Mouse (Mus musculus) liver, adult 2 months (tissue): Measurements from ENCODE around the gene Olfr97. TPM values are rescaled to one million over a fixed set of nuclear protein-coding genes. Genes with fewer than 3 reads are reported as not detected.
A peak's percentile ranks its signal among the peaks of the same experiment; 100 is the strongest.

ENCODE experiments used
- DNase-seq: peaks from one replicate; pipeline ENCODE4 v3.0.0-alpha.2; 2011; ENCODE audit warnings: low read depth, low spot score; ENCODE audit errors: extremely low read depth
- H3K27ac ChIP-seq: fragments of 200-500 bp; replicated peaks from 2 replicates; pipeline ENCODE4 v1.5.1; 2012; ENCODE audit warnings: low read depth, mild to moderate bottlenecking, control low read depth, inconsistent platforms, low read length; ENCODE audit not compliant: insufficient read depth
- H3K27me3 ChIP-seq: fragments of 200-500 bp; 2 replicates; pipeline ENCODE4 v1.6.1; 2012; ENCODE audit warnings: mild to moderate bottlenecking, moderate library complexity, low read length, inconsistent platforms; ENCODE audit not compliant: control insufficient read depth, insufficient read depth
- H3K36me3 ChIP-seq: fragments of 200-500 bp; 2 replicates; pipeline ENCODE4 v1.6.1; 2012; ENCODE audit warnings: low read length, inconsistent platforms; ENCODE audit not compliant: control insufficient read depth, insufficient read depth
- H3K4me1 ChIP-seq: fragments of 200-500 bp; 2 replicates; pipeline ENCODE4 v1.6.1; 2011; ENCODE audit warnings: low read length; ENCODE audit not compliant: control insufficient read depth, insufficient read depth
- H3K4me3 ChIP-seq: fragments of 200-500 bp; 2 replicates; pipeline ENCODE4 v1.5.1; 2011; ENCODE audit warnings: low read depth, mild to moderate bottlenecking, control low read depth, low read length, moderate library complexity; ENCODE audit not compliant: insufficient read depth
- H3K79me2 ChIP-seq: fragments of 200-500 bp; 2 replicates; pipeline ENCODE4 v1.6.1; 2012; ENCODE audit warnings: inconsistent platforms, mild to moderate bottlenecking, low read length, moderate library complexity; ENCODE audit not compliant: control insufficient read depth, insufficient read depth
- H3K9ac ChIP-seq: fragments of 200-500 bp; 2 replicates; pipeline ENCODE4 v1.6.1; 2012; ENCODE audit warnings: low read depth, mild to moderate bottlenecking, control low read depth, inconsistent platforms, low read length
- CTCF ChIP-seq: fragments of 200-500 bp; IDR thresholded peaks from 2 replicates; pipeline ENCODE4 v1.5.1; 2011; ENCODE audit warnings: low read depth, low read length, control low read depth
- POLR2A ChIP-seq: fragments of 200-500 bp; IDR thresholded peaks from 2 replicates; pipeline ENCODE4 v1.6.1; 2011; ENCODE audit warnings: low read length, control low read depth; ENCODE audit not compliant: insufficient read depth; ENCODE audit errors: extremely low read depth
- WGBS: fragments of 180-500 bp; shearing (Covaris S2); methylation state at CpG from one replicate; pipeline ENCODE4 v1.1.7; 2018; 5-methylcytosine and 5-hydroxymethylcytosine counted together
- polyA plus RNA-seq: library from polyadenylated mRNA; depleted of rRNA; stranded (reverse); fragments of >200 nt; gene quantifications from 2 replicates; pipeline ENCODE4 v1.2.3, GENCODE M21; 2012; rRNA removed
- total RNA-seq: library from RNA; depleted of rRNA; stranded (reverse); fragments of >200 nt; gene quantifications from 2 replicates; pipeline ENCODE4 v1.2.3, GENCODE M21; 2014; rRNA removed

Gene Olfr97
- total and polyA plus RNA-seq, 2 experiments = not detected

GRCm38 (mm10) chr17:37193032-37193431, 44.1 kb downstream of the Olfr97 start:
- no peak overlapping the region for H3K4me3 ChIP-seq
- no peak for TF ChIP-seq CTCF
- no peak for TF ChIP-seq POLR2A
- H3K4me1 ChIP-seq = peaks cover 9% of the 10 kb centered on the region; the same call in 1 of the 2 replicates
- H3K27me3 ChIP-seq = peaks cover 10% of the 10 kb centered on the region
- no peaks in the 10 kb centered on the region for H3K36me3 ChIP-seq
- no peak overlapping the region for H3K27ac ChIP-seq
- no peaks in the 10 kb centered on the region for H3K79me2 ChIP-seq
- no peak overlapping the region for H3K9ac ChIP-seq
- no peak for DNase-seq

- Histone ChIP-seq H3K79me2 (no peaks in the 10 kb centered on the region), H3K36me3 (no peaks in the 10 kb centered on the region), H3K4me1 (peaks cover 9% of the 10 kb centered on the region; the same call in 1 of the 2 replicates), H3K27me3 (no peaks in the 10 kb centered on the region), H3K4me3 (no peak overlapping the region), H3K27ac (no peak overlapping the region), H3K9ac (no peak overlapping the region)
- DNase-seq = peak; percentile 47
- TF ChIP-seq CTCF = no peak
- TF ChIP-seq POLR2A = no peak
- WGBS = 49% methylated on average over 2 of the region's 2 CpGs
These were observed 46.4 kb downstream of the Olfr97 start for GRCm38 (mm10) chr17:37190711-37191110.

GRCm38 (mm10) chr17:37185474-37185873, 51.7 kb downstream of the Olfr97 start:
- WGBS = 35% methylated on average over 6 of the region's 6 CpGs
- Histone ChIP-seq H3K27me3 (no peaks in the 10 kb centered on the region), H3K4me1 (no peaks in the 10 kb centered on the region), H3K4me3 (no peak overlapping the region), H3K79me2 (no peaks in the 10 kb centered on the region), H3K36me3 (no peaks in the 10 kb centered on the region), H3K9ac (no peak overlapping the region), H3K27ac (no peak overlapping the region)
- TF ChIP-seq POLR2A (no peak), CTCF (no peak)
- no peak for DNase-seq

Other genes starting within 250 kb of the Olfr97 start
- not detected in 2 replicates for gene H2-M5, start 247.8 kb downstream of the Olfr97 start, total RNA-seq
- gene H2-M5, start 247.8 kb downstream of the Olfr97 start, polyA plus RNA-seq = not detected in 2 replicates
- gene Zfp57, start 236.2 kb downstream of the Olfr97 start, total RNA-seq = 0.65 and 1.0 TPM in 2 replicates
- gene Zfp57, start 236.2 kb downstream of the Olfr97 start, polyA plus RNA-seq = 0.26 and 0.59 TPM in 2 replicates
- not detected in 2 replicates for gene Mog, start 213.9 kb downstream of the Olfr97 start, total RNA-seq
- not detected in 2 replicates for gene Mog, start 213.9 kb downstream of the Olfr97 start, polyA plus RNA-seq
- 1.2 and 1.9 TPM in 2 replicates for gene Gabbr1, start 191.4 kb downstream of the Olfr97 start, total RNA-seq
- 1.4 and 3.2 TPM in 2 replicates for gene Gabbr1, start 191.4 kb downstream of the Olfr97 start, polyA plus RNA-seq
- not detected in 2 replicates for gene Olfr90, start 148.8 kb downstream of the Olfr97 start, total RNA-seq
- not detected in 2 replicates for gene Olfr90, start 148.8 kb downstream of the Olfr97 start, polyA plus RNA-seq
- gene Olfr91, start 139.1 kb downstream of the Olfr97 start, total RNA-seq = not detected in 2 replicates
- not detected in 2 replicates for gene Olfr91, start 139.1 kb downstream of the Olfr97 start, polyA plus RNA-seq
- not detected in 2 replicates for gene Olfr92, start 117.2 kb downstream of the Olfr97 start, total RNA-seq
- not detected in 2 replicates for gene Olfr92, start 117.2 kb downstream of the Olfr97 start, polyA plus RNA-seq
- not detected in 2 replicates for gene Olfr93, start 75.8 kb downstream of the Olfr97 start, total RNA-seq
- not detected in 2 replicates for gene Olfr93, start 75.8 kb downstream of the Olfr97 start, polyA plus RNA-seq
- 0.46 and 0.47 TPM in 2 replicates for gene Ubd, start 43.4 kb downstream of the Olfr97 start, total RNA-seq
- 0.22 TPM in 1 of 2 replicates, not detected in the other for gene Ubd, start 43.4 kb downstream of the Olfr97 start, polyA plus RNA-seq
- not detected in 2 replicates for gene Olfr94, start 36.3 kb downstream of the Olfr97 start, total RNA-seq
- gene Olfr94, start 36.3 kb downstream of the Olfr97 start, polyA plus RNA-seq = not detected in 2 replicates
- gene Olfr95, start 24.2 kb downstream of the Olfr97 start, total RNA-seq = not detected in 2 replicates
- gene Olfr95, start 24.2 kb downstream of the Olfr97 start, polyA plus RNA-seq = not detected in 2 replicates
- not detected in 2 replicates for gene Olfr96, start 17.2 kb downstream of the Olfr97 start, total RNA-seq
- gene Olfr96, start 17.2 kb downstream of the Olfr97 start, polyA plus RNA-seq = not detected in 2 replicates
- not detected in 2 replicates for gene Olfr98, start 26.4 kb upstream of the Olfr97 start, total RNA-seq
- not detected in 2 replicates for gene Olfr98, start 26.4 kb upstream of the Olfr97 start, polyA plus RNA-seq
- 4.4 and 4.5 TPM in 2 replicates for gene H2-M3, start 32.9 kb upstream of the Olfr97 start, total RNA-seq
- 1.7 and 3.3 TPM in 2 replicates for gene H2-M3, start 32.9 kb upstream of the Olfr97 start, polyA plus RNA-seq
- not detected in 2 replicates for gene Olfr99, start 46.1 kb upstream of the Olfr97 start, total RNA-seq
- gene Olfr99, start 46.1 kb upstream of the Olfr97 start, polyA plus RNA-seq = not detected in 2 replicates
- gene Olfr101, start 67.0 kb upstream of the Olfr97 start, total RNA-seq = not detected in 2 replicates
- gene Olfr101, start 67.0 kb upstream of the Olfr97 start, polyA plus RNA-seq = not detected in 2 replicates
- gene Olfr102, start 79.7 kb upstream of the Olfr97 start, total RNA-seq = not detected in 2 replicates
- not detected in 2 replicates for gene Olfr102, start 79.7 kb upstream of the Olfr97 start, polyA plus RNA-seq
- gene Olfr103, start 102.4 kb upstream of the Olfr97 start, total RNA-seq = not detected in 2 replicates
- not detected in 2 replicates for gene Olfr103, start 102.4 kb upstream of the Olfr97 start, polyA plus RNA-seq
- gene Olfr104-ps, start 122.3 kb upstream of the Olfr97 start, total RNA-seq = not detected in 2 replicates
- not detected in 2 replicates for gene Olfr104-ps, start 122.3 kb upstream of the Olfr97 start, polyA plus RNA-seq
- gene Olfr105-ps, start 141.7 kb upstream of the Olfr97 start, total RNA-seq = not detected in 2 replicates
- not detected in 2 replicates for gene Olfr105-ps, start 141.7 kb upstream of the Olfr97 start, polyA plus RNA-seq
- not detected in 2 replicates for gene Olfr106-ps, start 153.1 kb upstream of the Olfr97 start, total RNA-seq
- not detected in 2 replicates for gene Olfr106-ps, start 153.1 kb upstream of the Olfr97 start, polyA plus RNA-seq
- gene Olfr107, start 161.9 kb upstream of the Olfr97 start, total RNA-seq = not detected in 2 replicates
- gene Olfr107, start 161.9 kb upstream of the Olfr97 start, polyA plus RNA-seq = not detected in 2 replicates
- gene Olfr108, start 208.2 kb upstream of the Olfr97 start, total RNA-seq = not detected in 2 replicates
- gene Olfr108, start 208.2 kb upstream of the Olfr97 start, polyA plus RNA-seq = not detected in 2 replicates
- gene Olfr109, start 221.6 kb upstream of the Olfr97 start, total RNA-seq = not detected in 2 replicates
- not detected in 2 replicates for gene Olfr109, start 221.6 kb upstream of the Olfr97 start, polyA plus RNA-seq
- gene H2-M2, start 246.2 kb upstream of the Olfr97 start, total RNA-seq = 0.18 and 0.54 TPM in 2 replicates
- not detected in 2 replicates for gene H2-M2, start 246.2 kb upstream of the Olfr97 start, polyA plus RNA-seq